Mouse (Mus musculus): Measurements from ENCODE around the gene Acbd5.

Acbd5 gene

GRCm38 (mm10) chr2:23068894-23069744 lies 1.2 kb downstream of the Acbd5 start:
- peak; percentile 93 to 95 for DNase-seq (ENCODE audit: low spot score in 2 of 2)

DNA sequence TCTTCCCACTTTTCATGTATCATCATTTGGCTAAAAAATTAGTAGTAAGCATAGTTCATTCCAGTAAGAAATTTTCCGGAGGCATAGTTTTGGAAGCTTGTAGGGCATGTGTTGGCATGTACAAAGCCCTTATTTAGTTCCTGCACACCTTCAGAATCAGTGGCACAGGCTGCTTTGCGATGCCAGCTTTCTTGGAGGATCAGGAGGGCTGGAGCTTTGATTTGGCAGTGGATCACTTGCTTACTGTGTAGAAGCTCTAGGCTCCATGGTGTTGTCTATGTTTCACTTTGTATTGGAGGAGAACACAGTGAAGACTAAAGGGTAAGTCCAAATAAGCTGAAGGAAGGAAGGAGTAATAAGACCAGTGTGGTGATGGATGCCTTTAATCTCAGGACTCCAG lies 2.5 kb downstream of the Acbd5 start:
- no peak for DNase-seq (ENCODE audit: low spot score in 2 of 2)

GRCm38 (mm10) chr2:23071406-23071805 lies 3.4 kb downstream of the Acbd5 start:
- DNase-seq (ENCODE audit: low spot score in 2 of 2): no peak

- no peak for DNase-seq (ENCODE audit: low spot score in 2 of 2)
Measured at GRCm38 (mm10) chr2:23075846-23076245, 7.9 kb downstream of the Acbd5 start.

GRCm38 (mm10) chr2:23076783-23077182 lies 8.8 kb downstream of the Acbd5 start:
- DNase-seq (ENCODE audit: low spot score in 2 of 2): no peak

DNA sequence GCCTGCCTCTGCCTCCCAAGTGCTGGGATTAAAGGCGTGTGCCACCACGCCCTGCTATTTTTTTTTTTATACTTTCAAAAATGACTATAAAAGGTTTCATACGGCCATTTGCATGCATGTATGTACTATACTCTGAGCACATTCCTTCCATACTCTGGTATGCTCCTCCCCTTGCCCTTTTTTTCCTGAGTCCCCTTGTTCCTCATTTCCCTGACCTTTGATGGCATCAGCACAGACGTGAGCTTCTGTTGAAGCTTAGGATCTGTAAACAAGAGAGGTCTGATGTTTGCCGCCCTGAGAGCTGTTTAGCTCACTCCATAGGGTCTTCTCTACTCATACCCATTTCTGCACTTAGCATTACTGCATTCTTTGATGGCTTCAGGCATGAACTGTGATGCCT lies 9.7 kb downstream of the Acbd5 start:
- DNase-seq (ENCODE audit: low spot score in 2 of 2): no peak

DNA sequence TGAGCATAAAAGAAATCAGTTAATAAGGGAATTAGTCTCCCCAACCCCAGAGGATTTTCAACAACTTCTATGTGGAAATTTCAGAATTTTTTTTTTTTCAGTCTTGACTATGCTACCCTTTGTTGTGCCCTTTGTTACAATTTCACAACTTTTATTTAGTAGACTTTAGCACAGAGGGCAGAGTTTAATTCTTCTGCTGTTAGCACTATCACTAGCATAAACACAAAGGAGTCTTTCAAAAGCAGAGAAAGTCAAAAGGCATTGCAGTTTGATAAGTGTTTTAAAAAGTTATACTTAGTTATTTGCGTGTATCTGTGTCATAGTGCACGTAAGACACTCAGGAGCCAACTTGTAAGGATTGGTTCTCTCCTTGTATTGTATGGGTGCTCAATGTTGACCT lies 10.6 kb downstream of the Acbd5 start:
- no peak for DNase-seq (ENCODE audit: low spot score in 2 of 2)

- no peak for DNase-seq (ENCODE audit: low spot score in 2 of 2)
Measured at GRCm38 (mm10) chr2:23084540-23084939, 16.6 kb downstream of the Acbd5 start.

GRCm38 (mm10) chr2:23092216-23092615 lies 24.2 kb downstream of the Acbd5 start:
- peak in 1 of 2 experiments; percentile 58 for DNase-seq (ENCODE audit: low spot score in 2 of 2)

GRCm38 (mm10) chr2:23097028-23097427 lies 29.1 kb downstream of the Acbd5 start:
- DNase-seq (ENCODE audit: low spot score in 2 of 2): no peak

DNA sequence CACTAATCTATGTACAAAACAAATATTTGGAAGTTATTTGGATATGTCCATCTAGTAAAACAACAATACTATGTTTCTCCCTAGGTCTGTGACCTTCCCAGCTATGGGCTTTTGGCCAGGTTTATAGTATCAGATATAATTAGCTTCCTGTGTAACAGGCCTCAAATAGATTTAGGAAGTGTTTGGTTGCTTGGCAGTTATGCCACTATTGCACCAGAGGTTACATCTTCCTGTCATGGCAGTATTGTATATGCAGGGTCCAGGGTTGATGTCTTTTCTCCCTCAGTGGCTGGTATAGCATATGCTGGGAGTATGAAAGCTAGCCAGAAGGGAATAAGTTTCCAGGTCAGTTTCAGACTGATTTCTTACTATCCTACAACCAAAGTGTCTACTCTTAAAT lies 34.3 kb downstream of the Acbd5 start:
- DNase-seq (ENCODE audit: low spot score in 2 of 2): no peak

DNA sequence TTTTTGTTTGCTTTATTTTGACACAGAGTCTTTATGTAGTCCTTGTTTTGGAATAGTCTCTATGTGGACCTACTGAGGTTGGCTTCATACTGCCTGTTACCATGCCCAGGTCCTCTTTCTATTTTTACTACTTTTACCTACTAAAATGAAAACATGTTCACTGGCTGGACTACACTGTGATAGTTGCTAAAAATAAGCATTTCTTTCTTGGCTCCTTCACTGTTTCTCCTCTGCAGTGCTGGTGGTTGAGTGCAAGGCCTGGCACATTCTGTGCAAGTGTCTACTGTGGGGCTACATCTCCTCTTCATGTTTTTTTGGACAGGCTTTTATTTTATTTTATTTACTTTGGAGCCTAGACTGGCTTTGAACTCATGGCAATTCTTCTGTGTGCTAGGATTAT lies 51.6 kb downstream of the Acbd5 start:
- no peak for DNase-seq (ENCODE audit: low spot score in 2 of 2)

GRCm38 (mm10) chr2:23155199-23155621 lies 87.2 kb downstream of the Acbd5 start:
- DNase-seq (ENCODE audit: low spot score in 2 of 2): no peak

DNA sequence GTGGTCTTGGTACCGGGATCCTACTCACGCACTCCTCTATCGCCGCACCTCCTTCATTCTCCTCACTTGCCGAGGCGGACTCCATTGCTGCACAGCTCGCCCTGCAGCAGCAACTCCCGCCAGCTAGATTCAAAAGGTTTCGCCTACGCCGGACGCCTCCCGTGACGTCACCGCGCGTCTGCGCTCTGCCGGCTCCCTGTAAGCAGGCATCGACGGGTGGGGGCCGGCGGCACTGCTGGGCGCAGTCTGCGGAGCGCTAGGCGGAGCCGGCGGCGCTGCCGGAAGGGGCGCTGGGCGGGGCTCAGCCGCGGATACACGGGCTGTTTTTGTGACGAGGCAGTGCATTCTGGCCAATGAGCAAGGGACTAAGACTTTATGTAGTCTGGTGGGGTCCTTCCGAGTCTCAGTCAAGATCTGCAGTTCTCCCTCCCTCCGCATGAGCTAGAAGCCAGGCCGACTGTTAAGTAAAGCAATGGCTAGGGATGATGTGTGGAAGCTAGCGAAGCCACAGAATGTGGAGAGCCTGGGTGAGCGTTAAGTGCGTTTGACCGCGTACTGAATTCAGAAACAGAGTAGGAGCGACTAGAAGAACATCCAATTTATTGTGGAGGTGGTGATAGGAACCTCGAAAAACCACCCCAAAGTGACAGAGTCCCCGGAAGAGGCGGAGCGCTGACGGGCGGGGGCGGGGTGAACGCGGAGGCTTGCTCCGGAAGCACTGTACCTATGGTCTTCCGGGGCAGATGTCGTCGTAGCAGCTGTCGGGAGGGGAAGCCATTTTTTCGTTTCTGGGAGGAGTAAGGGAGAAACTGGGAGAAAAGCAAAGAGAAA lies 88.0 kb downstream of the Acbd5 start, which contains the start of the genes Mastl and Yme1l1:
Mastl (minus strand) TSS at position 248 of the 831 bp plus-strand sequence.
Yme1l1 (plus strand) TSS at position 593 of the 831 bp plus-strand sequence.
- DNase-seq (ENCODE audit: low spot score in 2 of 2): peak; percentile 97

DNA sequence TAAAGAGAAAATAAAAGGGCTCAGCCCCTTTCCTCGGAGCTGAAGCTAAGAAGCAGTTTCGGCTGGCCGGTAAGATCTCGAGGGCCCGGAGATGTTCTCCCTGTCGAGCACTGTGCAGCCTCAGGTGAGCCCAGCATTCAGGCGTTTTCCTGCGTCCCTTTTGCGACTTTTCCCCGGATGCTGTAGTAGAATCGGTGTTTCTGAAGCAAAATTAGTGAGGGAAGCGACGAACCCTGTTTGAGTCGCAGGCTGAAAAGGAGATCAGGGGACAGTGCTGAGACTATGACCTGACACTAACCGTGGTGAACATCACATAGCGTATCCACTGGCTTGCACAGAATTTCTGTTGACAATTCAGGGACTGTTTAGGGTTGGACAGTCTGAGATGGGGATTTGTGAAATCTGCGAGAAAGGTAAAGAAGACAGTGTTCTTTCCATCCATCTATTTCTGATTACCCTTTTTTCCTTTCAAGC lies 88.7 kb downstream of the Acbd5 start:
- DNase-seq (ENCODE audit: low spot score in 2 of 2): no peak
